Mouse (Mus musculus): Measurements from ENCODE around the gene Mrpl38. TPM values are rescaled to one million over a fixed set of nuclear protein-coding genes. Genes with fewer than 3 reads are reported as not detected.
"Not testable (repeated sequence)": the region's sequence is repeated elsewhere in the genome, so short reads cannot be mapped to it uniquely, and the experiment has no call there.

Gene Mrpl38
- polyA plus RNA-seq, 1 experiment = not detected

DNA sequence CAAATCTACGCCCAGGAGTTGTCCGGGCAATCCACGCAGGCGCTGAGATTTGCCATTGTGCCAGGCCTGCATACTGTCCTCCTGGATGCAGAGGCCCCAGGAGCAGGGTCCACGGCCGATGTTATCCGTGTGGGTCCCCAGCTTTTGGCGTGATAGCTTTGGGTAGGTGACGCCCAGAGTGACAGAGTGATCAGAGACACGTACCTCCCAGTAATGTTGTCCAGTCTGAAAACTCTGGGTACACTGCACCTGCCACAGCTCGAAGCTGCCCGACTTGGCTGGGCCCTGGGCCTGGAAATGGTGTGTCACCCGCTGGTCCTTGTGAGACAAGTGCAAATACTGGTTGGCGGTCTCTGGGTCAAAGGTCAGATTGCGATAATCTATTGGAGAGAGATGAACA lies 12.4 kb downstream of the Mrpl38 start:
- peaks cover 13% of the 10 kb centered on the region for H3K4me1 ChIP-seq (ENCODE audit: control insufficient read depth, insufficient read depth, low read length)
- TF ChIP-seq CTCF (IDR thresholded peaks at IDR 0.05; ENCODE audit: insufficient read depth, low read depth, low read length) (no peak), POLR2A (IDR thresholded peaks at IDR 0.05; ENCODE audit: insufficient read depth, low read depth, low read length) (no peak)
- H3K27ac ChIP-seq (ENCODE audit: insufficient read depth, low read depth, low read length) = no peak overlapping the region
- 97% methylated on average over 15 of the region's 15 CpGs for WGBS
- no peak overlapping the region for H3K4me3 ChIP-seq (ENCODE audit: insufficient read depth, low read depth, low read length)

DNA sequence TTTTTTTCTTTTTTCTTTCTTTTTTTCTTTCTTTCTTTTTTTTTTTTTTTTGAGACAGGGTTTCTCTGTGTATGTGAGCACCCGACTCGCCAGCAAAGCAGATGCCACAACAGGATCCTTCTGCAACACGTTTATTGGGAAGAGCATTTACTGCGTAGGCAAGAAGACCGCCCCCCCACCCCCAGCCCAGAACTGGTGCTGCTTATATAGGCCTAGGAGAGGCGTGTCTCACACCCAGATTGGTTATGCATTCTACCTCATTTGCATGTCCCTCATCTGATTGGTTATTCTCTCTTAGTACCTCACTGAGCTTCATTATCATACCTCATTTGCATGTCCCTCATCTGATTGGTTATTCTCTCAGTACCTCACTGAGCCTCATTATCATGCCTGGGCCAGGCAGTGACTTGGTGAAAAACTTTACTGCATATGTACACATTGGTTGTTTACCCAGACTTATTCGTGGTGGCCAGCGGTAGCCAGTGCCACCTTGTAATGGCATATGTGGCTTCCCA lies 16.9 kb downstream of the Mrpl38 start:
- H3K4me3 ChIP-seq (ENCODE audit: insufficient read depth, low read depth, low read length); H3K4me1 ChIP-seq (ENCODE audit: control insufficient read depth, insufficient read depth, low read length); H3K27ac ChIP-seq (ENCODE audit: insufficient read depth, low read depth, low read length): not testable (repeated sequence)
- 83% methylated on average over 8 of the region's 8 CpGs for WGBS

DNA sequence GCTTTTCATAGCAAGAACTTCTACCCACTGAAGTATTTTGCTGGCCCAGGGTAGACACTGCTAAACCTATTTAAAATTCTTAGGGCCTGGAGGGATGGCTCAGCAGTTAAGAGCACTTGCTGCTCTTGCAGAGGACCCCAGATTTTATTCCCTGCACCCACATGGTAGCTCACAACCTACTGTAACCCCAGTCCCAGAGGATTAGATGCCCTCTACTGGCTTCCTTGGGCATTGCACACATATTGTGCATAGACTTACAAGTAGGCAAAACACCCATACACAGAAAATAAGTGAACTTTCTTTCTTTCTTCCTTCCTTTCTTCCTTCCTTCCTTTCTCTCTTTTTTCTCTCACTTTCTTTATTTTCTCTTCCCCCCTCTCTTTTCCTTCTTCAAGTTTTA lies 20.8 kb downstream of the Mrpl38 start:
- TF ChIP-seq POLR2A (IDR thresholded peaks at IDR 0.05; ENCODE audit: insufficient read depth, low read depth, low read length) (no peak), CTCF (IDR thresholded peaks at IDR 0.05; ENCODE audit: insufficient read depth, low read depth, low read length) (no peak)
- H3K4me1 ChIP-seq (ENCODE audit: control insufficient read depth, insufficient read depth, low read length) = no peaks in the 10 kb centered on the region

DNA sequence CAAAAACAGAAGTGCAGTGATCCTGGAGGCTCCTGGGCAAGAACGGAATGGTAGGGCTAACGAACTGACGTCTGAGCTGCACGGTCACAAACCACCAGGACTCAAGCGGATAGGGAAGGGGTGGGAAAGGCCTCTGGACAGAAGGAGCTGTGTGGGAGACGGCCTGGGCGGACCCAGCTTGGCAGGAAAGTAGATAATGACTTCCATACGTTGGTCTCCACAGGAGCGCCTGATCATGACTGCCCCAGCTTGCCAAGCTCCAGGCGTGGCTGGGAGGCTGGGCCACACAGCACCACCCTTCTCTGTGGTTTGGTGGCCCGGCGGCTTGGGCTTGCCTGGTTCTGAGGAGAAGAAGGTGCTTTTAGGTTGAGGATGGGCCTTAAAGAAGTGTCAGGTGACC lies 21.4 kb downstream of the Mrpl38 start:
- H3K4me1 ChIP-seq (ENCODE audit: control insufficient read depth, insufficient read depth, low read length) = no peaks in the 10 kb centered on the region
- WGBS = 79% methylated on average over 12 of the region's 12 CpGs
- TF ChIP-seq POLR2A (IDR thresholded peaks at IDR 0.05; ENCODE audit: insufficient read depth, low read depth, low read length) (no peak), CTCF (IDR thresholded peaks at IDR 0.05; ENCODE audit: insufficient read depth, low read depth, low read length) (no peak)
- H3K4me3 ChIP-seq (ENCODE audit: insufficient read depth, low read depth, low read length) = no peak overlapping the region
- H3K27ac ChIP-seq (ENCODE audit: insufficient read depth, low read depth, low read length) = no peak overlapping the region

More for the DNA sequence above, 20.8 kb downstream of the Mrpl38 start:
- H3K4me3 ChIP-seq (ENCODE audit: insufficient read depth, low read depth, low read length) = no peak overlapping the region
- no peak overlapping the region for H3K27ac ChIP-seq (ENCODE audit: insufficient read depth, low read depth, low read length)

DNA sequence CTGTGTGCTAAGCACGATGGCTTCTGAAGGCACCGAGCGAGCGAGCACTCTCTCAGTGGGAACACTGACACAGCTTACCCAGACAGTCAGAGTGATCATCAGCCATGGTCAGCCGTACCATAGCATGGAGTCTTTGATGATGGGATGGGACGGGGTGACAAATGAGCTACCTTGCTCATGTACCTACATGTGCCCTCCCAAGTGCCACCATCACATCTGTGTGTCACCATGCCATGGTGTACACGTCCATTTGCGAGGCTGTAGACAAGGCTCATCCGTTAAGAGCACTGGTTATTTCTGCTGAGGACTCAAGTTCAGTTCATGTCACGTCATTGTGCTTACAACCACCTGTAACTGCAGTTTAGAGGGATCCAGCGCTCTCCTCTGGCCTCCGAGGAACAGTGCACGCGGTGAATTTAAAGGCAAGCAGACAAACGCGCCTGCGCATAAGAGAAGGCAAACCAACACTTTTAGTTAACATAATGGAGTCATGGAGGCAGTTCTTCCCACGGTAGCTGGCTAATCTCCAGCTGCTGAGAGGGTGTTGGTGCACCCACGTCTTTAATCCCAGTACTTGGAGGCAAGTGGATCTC lies 27.0 kb downstream of the Mrpl38 start:
- 88% methylated on average over 19 of the region's 19 CpGs for WGBS
- Histone ChIP-seq H3K27ac (ENCODE audit: insufficient read depth, low read depth, low read length) (no peak overlapping the region), H3K4me1 (ENCODE audit: control insufficient read depth, insufficient read depth, low read length) (peaks cover 26% of the 10 kb centered on the region), H3K4me3 (ENCODE audit: insufficient read depth, low read depth, low read length) (no peak overlapping the region)
- no peak for TF ChIP-seq CTCF (IDR thresholded peaks at IDR 0.05; ENCODE audit: insufficient read depth, low read depth, low read length)
- no peak for TF ChIP-seq POLR2A (IDR thresholded peaks at IDR 0.05; ENCODE audit: insufficient read depth, low read depth, low read length)

DNA sequence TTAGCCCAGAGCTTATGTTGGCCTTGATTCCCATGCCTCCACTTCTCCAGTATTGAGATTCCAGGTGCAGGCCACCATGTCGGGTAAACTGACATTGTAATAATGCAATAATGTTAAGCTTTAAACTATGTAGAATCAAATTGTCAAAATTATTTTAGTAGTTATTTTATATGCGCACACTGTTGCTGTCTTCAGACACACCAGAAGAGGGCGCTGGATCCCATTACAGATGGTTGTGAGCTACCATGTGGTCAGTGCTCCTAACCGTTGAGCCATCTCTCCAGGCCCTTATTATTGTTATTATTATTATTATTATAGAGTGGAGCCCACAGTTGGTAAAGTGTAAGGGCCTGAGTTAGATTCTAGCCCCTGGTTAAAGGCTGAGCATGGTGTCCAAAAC lies 27.6 kb downstream of the Mrpl38 start:
- 80% methylated on average over 4 of the region's 4 CpGs for WGBS
- Histone ChIP-seq H3K4me3 (ENCODE audit: insufficient read depth, low read depth, low read length) (no peak overlapping the region), H3K4me1 (ENCODE audit: control insufficient read depth, insufficient read depth, low read length) (peaks cover 30% of the 10 kb centered on the region), H3K27ac (ENCODE audit: insufficient read depth, low read depth, low read length) (no peak overlapping the region)
- TF ChIP-seq CTCF (IDR thresholded peaks at IDR 0.05; ENCODE audit: insufficient read depth, low read depth, low read length) (no peak), POLR2A (IDR thresholded peaks at IDR 0.05; ENCODE audit: insufficient read depth, low read depth, low read length) (no peak)

DNA sequence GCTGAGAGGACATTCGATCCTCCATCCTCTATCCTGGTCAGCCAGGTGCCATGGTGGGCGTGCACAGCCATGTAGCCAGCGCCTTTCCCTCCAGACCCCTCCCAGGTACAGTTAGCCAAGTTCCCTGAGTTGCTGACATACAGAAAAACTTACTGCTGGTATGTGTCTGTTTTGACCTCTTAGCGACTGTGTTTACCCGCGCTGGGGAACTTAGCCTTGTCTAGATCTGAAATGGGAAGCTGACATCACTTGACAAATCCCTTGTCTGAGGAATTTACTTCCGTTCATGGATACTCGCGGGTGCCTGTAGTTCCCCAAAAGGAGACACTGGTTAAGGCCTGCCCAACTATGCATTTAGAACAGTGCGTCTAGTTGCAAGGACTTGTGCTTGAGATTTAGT lies 28.1 kb downstream of the Mrpl38 start:
- WGBS = 42% methylated on average over 10 of the region's 10 CpGs
- no peak for TF ChIP-seq POLR2A (IDR thresholded peaks at IDR 0.05; ENCODE audit: insufficient read depth, low read depth, low read length)
- peaks cover 31% of the 10 kb centered on the region for H3K4me1 ChIP-seq (ENCODE audit: control insufficient read depth, insufficient read depth, low read length)
- peak overlapping the region; percentile 15; the same call in 1 of the 2 replicates for H3K4me3 ChIP-seq (ENCODE audit: insufficient read depth, low read depth, low read length)
- no peak overlapping the region for H3K27ac ChIP-seq (ENCODE audit: insufficient read depth, low read depth, low read length)

DNA sequence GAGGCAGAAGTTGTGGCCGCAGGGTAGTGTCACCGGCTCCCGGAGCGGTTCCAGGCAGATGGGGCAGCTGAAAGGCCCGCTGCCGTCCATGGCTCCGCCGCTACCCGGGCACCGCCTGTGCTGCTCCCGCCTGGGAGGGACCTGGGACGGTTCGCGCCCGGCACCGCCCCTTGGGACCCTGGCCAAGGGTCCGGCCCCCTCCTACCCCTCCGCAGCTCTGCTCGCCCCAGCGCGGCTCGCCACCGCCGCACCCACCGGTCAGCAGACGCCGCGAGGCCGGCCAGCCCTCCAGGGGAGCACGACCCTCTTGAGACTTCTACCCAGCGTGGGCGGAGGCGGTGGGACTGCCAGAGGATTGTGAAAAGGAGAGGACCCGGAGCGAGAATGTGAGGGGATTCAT lies 28.5 kb downstream of the Mrpl38 start:
- Histone ChIP-seq H3K27ac (ENCODE audit: insufficient read depth, low read depth, low read length) (no peak overlapping the region), H3K4me1 (ENCODE audit: control insufficient read depth, insufficient read depth, low read length) (peaks cover 31% of the 10 kb centered on the region), H3K4me3 (ENCODE audit: insufficient read depth, low read depth, low read length) (peak overlapping the region; percentile 43)
- WGBS = 1% methylated on average over 34 of the region's 35 CpGs
- TF ChIP-seq CTCF (IDR thresholded peaks at IDR 0.05; ENCODE audit: insufficient read depth, low read depth, low read length) = no peak

DNA sequence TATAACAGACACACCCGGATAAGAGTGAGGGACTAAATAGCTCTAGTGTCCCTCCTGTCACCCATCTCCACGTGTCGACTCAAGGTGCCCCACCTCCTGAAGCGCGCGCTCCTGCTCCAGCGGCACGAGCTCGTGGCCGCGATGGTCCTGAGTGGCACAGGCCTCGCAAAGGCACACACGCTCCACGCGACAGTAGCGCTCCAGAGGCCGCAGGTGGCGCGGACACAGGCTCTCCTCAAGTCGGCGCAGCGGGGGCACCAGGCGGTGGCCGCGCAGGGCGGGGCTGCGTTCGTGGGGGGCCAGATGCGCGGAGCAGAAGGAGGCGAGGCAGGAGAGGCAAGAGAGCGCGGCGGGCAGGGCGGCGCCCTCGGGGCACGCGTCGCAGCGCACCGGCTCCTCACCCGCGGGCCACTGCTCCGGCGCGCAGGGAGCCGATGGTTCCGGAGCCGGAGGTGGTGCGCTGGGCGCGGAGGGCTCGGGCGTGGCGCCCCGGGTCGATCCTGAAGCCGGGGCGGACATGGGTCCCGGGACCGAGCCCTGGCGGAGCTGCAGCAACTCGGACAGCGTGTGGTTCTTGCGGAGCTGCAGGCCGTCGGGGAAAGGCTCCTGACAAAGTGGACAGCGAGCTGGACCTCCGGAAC lies 29.1 kb downstream of the Mrpl38 start:
- TF ChIP-seq CTCF (IDR thresholded peaks at IDR 0.05; ENCODE audit: insufficient read depth, low read depth, low read length) (no peak), POLR2A (IDR thresholded peaks at IDR 0.05; ENCODE audit: insufficient read depth, low read depth, low read length) (no peak)
- Histone ChIP-seq H3K4me1 (ENCODE audit: control insufficient read depth, insufficient read depth, low read length) (peaks cover 31% of the 10 kb centered on the region), H3K4me3 (ENCODE audit: insufficient read depth, low read depth, low read length) (peak overlapping the region; percentile 43), H3K27ac (ENCODE audit: insufficient read depth, low read depth, low read length) (no peak overlapping the region)
- WGBS = under 1% methylated on average over 70 of the region's 70 CpGs
